Comparison of ENCODE assay signal across 8 mouse cellular contexts in genomic region chr3:81037312-81037859, GRCm38 (mm10). TPM values are rescaled to one million over a fixed set of nuclear protein-coding genes. Genes with fewer than 3 reads are reported as not detected.
DNase-seq lines count a peak whose midpoint lies in the region; ATAC-seq lines count a peak whose summit lies in the region.

No protein-coding gene starts in this region.

- no peaks in the 10 kb centered on the region for H3K36me3 ChIP-seq in forebrain, embryonic 11.5 days (ENCODE audit: control insufficient read depth, insufficient read depth, low read length)
- H3K36me3 ChIP-seq in hindbrain, embryonic 10.5 days, result no peaks in the 10 kb centered on the region
- H3K36me3 ChIP-seq in megakaryocyte, embryonic 14.5 days (replicated peaks; ENCODE audit: low read length), result no peaks in the 10 kb centered on the region

- DNase-seq in ES-CJ7 (ENCODE audit: low read depth, low spot score), result peak; percentile 32
- DNase-seq in adrenal gland, postnatal 4 days (ENCODE audit: low spot score in 2 of 2), result peak; percentile 13 to 25
- DNase-seq in forebrain, embryonic 11.5 days (ENCODE audit: low spot score), result peak; percentile 77
- peak; percentile 66 for DNase-seq in hindbrain, embryonic 10.5 days (ENCODE audit: low spot score)
- DNase-seq in layer of hippocampus, postnatal 25 days (ENCODE audit: extremely low spot score in 1 of 2, low spot score in 1 of 2), result peak; percentile 34 to 39
- DNase-seq in right cerebral cortex, postnatal 14 days, result peak; percentile 35

- H3K4me2 ChIP-seq in forebrain, embryonic 11.5 days (ENCODE audit: low read depth, low read length, severe bottlenecking), result peak overlapping the region; percentile 85

- peak overlapping the region; percentile 65 for H3K4me3 ChIP-seq in forebrain, embryonic 11.5 days (ENCODE audit: low read depth, low read length)
- peak overlapping the region; percentile 80 for H3K4me3 ChIP-seq in hindbrain, embryonic 10.5 days
- peak overlapping the region; percentile 93 for H3K4me3 ChIP-seq in megakaryocyte, embryonic 14.5 days (replicated peaks)

- no peaks in the 10 kb centered on the region for H3K4me1 ChIP-seq in forebrain, embryonic 11.5 days (replicated peaks; ENCODE audit: control insufficient read depth, insufficient read depth, low read length)
- peaks cover 22% of the 10 kb centered on the region for H3K4me1 ChIP-seq in hindbrain, embryonic 10.5 days (replicated peaks)
- peaks cover 19% of the 10 kb centered on the region for H3K4me1 ChIP-seq in megakaryocyte, embryonic 14.5 days

- WGBS in forebrain, embryonic 11.5 days, result under 1% methylated on average over 34 of the region's 34 CpGs
- WGBS in hindbrain, embryonic 10.5 days, result under 1% methylated on average over 34 of the region's 34 CpGs

- peak overlapping the region; percentile 79 for H3K9ac ChIP-seq in forebrain, embryonic 11.5 days (ENCODE audit: low read length)

- H3K27me3 ChIP-seq in forebrain, embryonic 11.5 days (ENCODE audit: control insufficient read depth, insufficient read depth, low read length), result no peaks in the 10 kb centered on the region
- peaks cover 9% of the 10 kb centered on the region; the same call in 1 of the 2 replicates for H3K27me3 ChIP-seq in hindbrain, embryonic 10.5 days (ENCODE audit: insufficient read depth, poor library complexity, severe bottlenecking)
- peaks cover 48% of the 10 kb centered on the region for H3K27me3 ChIP-seq in megakaryocyte, embryonic 14.5 days (replicated peaks)

- no peak overlapping the region for H3K27ac ChIP-seq in forebrain, embryonic 11.5 days (ENCODE audit: low read depth, low read length)
- peak overlapping the region; percentile 95 for H3K27ac ChIP-seq in hindbrain, embryonic 10.5 days

- peak; percentile 68 for ATAC-seq in forebrain, embryonic 11.5 days (replicated peaks; ENCODE audit: low FRiP score)
- no peak for ATAC-seq in megakaryocyte-erythroid progenitor cell, adult 5-6 weeks (replicated peaks; ENCODE audit: low FRiP score, low TSS enrichment, poor library complexity, severe bottlenecking)

- no peaks in the 10 kb centered on the region for H3K9me3 ChIP-seq in forebrain, embryonic 11.5 days (ENCODE audit: control insufficient read depth, low read length)
- H3K9me3 ChIP-seq in hindbrain, embryonic 10.5 days, result no peaks in the 10 kb centered on the region
- no peaks in the 10 kb centered on the region for H3K9me3 ChIP-seq in megakaryocyte, embryonic 14.5 days

RNA-seq across cellular contexts. Expression of gene Pdgfc, which starts 1.2 kb away (rescaled TPM):
- 10 to 100 TPM; 19.8 to 21.3 TPM for total RNA-seq in adrenal gland, postnatal 4 days (2021)
- 11.2 and 12.6 TPM in 2 replicates for polyA plus RNA-seq in forebrain, embryonic 11.5 days (2014; fragmentation: Nextera tagmentation; extraction: Ambion mirVana)
- polyA plus RNA-seq in hindbrain, embryonic 10.5 days (2016; fragmentation: Nextera tagmentation; extraction: Ambion mirVana), result 12.8 and 14.1 TPM in 2 replicates
- 1 to 10 TPM; 5.4 to 5.6 TPM for total RNA-seq in layer of hippocampus, postnatal 25 days (2021)
- 0.19 TPM in 1 of 2 replicates, not detected in the other for polyA plus RNA-seq in megakaryocyte, embryonic 14.5 days (2012; ENCODE audit: insufficient read depth, low replicate concordance)
- total RNA-seq in megakaryocyte-erythroid progenitor cell, adult 5-6 weeks (2014; fragmentation: Nextera tagmentation), result not detected in 2 replicates
- total RNA-seq in megakaryocyte-erythroid progenitor cell, adult 5-6 weeks (2017), result not detected in 2 replicates

Comparison
In these comparisons a context has a peak if more than half of its experiments do, and no peak if none do; other contexts are left out.
1. DNase-seq: peak in every context shown above with its lines; median percentile 77 in forebrain, embryonic 11.5 days; 66 in hindbrain, embryonic 10.5 days; 36 in layer of hippocampus, postnatal 25 days; 35 in right cerebral cortex, postnatal 14 days; 32 in ES-CJ7; 19 in adrenal gland, postnatal 4 days.
2. RNA of gene Pdgfc, which starts 1.2 kb away (total RNA-seq): 19.8 to 21.3 TPM in adrenal gland, postnatal 4 days and 5.4 to 5.6 TPM in layer of hippocampus, postnatal 25 days; not detected in megakaryocyte-erythroid progenitor cell, adult 5-6 weeks; every median in the first group is over 4 times any median in the second.
3. Peak in every context shown above with its lines, with median percentiles within 50 percentile points of each other: H3K4me3 ChIP-seq.